Mouse (Mus musculus): Measurements from ENCODE around the gene Brk1.

- TF ChIP-seq CTCF (IDR thresholded peaks at IDR 0.05; ENCODE audit: extremely low read depth, insufficient read depth, insufficient read length, insufficient replicate concordance) (no peak), POLR2A (IDR thresholded peaks at IDR 0.05; ENCODE audit: low read depth, low read length) (no peak)
Measured at GRCm38 (mm10) chr6:113576044-113576443, 28.5 kb upstream of the Brk1 start.

Measured in spleen, adult 2 months (tissue).